Mouse (Mus musculus) stomach, adult 2 months (tissue): ENCODE data around the gene Olfr341. TPM values are rescaled to one million over a fixed set of nuclear protein-coding genes. Genes with fewer than 3 reads are reported as not detected.

Source experiments
- polyA plus RNA-seq: library from polyadenylated mRNA; depleted of rRNA; stranded (reverse); fragments of >200 nt; gene quantifications from 2 replicates; pipeline ENCODE4 v1.2.3, GENCODE M21; 2012; rRNA removed

Olfr341 gene
- not detected in 2 replicates for polyA plus RNA-seq

DNA sequence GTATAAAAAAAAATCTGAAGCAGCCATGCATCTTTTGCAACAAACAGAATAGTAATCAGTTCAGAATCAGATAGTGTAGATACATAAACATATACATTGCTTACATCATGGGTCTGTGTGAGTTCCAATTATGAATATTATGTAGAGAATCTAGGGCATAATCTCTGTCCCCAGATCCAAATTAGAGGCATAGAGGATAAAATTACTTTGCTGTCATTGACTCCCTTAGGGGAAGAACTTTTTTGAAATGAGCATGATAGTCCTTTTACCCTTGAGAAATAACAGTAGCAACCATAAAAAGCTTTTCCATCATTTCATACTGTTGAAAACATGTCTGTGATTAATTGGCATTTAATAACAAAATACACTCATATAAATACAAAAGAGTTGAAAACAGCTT, at the start of gene Olfr341:
Olfr341 (minus strand) TSS at position 101 of the 400 bp plus-strand sequence.

DNA sequence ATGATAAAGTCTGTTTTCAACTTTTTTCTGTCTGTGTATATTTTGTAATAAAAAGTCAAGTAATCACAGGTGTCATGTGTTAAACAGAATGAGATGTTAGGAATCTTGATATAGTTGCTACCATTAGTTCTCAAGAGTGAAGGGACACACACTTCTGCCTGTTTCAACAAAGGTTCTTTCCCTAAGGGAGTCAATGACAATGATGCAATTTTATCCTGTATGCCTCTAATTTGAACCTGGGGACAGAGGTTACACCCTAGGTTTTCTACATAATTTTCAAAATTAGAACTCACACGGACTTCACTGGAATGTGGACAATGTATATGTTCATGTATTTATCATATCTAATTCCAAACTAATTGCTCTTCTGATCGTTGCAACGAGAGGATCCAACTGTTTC, 42.4 kb upstream of the Olfr341 start, which contains the start of gene Olfr342:
Olfr342 (plus strand) TSS at position 301 of the 400 bp plus-strand sequence.

DNA sequence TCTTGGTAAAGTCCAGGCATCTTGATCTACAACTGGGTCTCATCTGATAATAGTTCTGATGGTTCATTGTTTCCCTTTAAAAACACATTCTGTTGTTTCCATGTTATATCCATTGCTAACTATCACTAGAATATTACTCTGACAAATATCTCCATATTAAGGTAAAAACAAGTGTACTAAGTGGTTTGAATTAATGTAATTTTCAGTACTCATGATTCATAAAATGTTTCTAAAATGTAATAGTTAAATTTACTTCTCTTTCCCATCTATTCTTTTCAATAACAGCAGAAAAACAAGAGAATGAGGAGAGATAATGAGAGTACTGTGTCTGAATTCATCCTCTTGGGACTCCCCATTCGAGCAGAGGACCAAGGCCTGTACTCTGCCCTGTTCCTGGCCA, 30.0 kb downstream of the Olfr341 start, which contains the start of gene Olfr340:
Olfr340 (plus strand) TSS at position 301 of the 400 bp plus-strand sequence.

Other genes starting within 250 kb of the Olfr341 start
- gene Olfr338, start 108.9 kb downstream of the Olfr341 start, polyA plus RNA-seq, result not detected in 2 replicates
- not detected in 2 replicates for gene Olfr339, start 63.5 kb downstream of the Olfr341 start, polyA plus RNA-seq
- not detected in 2 replicates for gene Olfr340, start 29.9 kb downstream of the Olfr341 start, polyA plus RNA-seq
- gene Olfr342, start 42.5 kb upstream of the Olfr341 start, polyA plus RNA-seq, result not detected in 2 replicates
- not detected in 2 replicates for gene Olfr344, start 84.2 kb upstream of the Olfr341 start, polyA plus RNA-seq
- gene Olfr345, start 157.6 kb upstream of the Olfr341 start, polyA plus RNA-seq, result not detected in 2 replicates
- not detected in 2 replicates for gene Olfr346, start 203.3 kb upstream of the Olfr341 start, polyA plus RNA-seq
- not detected in 2 replicates for gene Olfr347, start 249.4 kb upstream of the Olfr341 start, polyA plus RNA-seq